Mouse (Mus musculus) left cerebral cortex, postnatal 36 days (tissue): ENCODE results near the gene Mc1r. TPM values are rescaled to one million over a fixed set of nuclear protein-coding genes. Genes with fewer than 3 reads are reported as not detected.

Source experiments
- DNase-seq, 2 experiments: peaks; one replicate each; pipeline ENCODE4 v3.0.0; 2021 to 2022; ENCODE audit warnings: low spot score in 2 of 2, mixed read lengths in 1 of 2
- intact Hi-C: fragments of 180-260 bp; cut with DNase I; formaldehyde crosslinking; loops from one replicate; pipeline ENCODE4 v1.15.1; 2025
- total RNA-seq, 2 experiments: library from RNA; stranded (reverse); gene quantifications; 2 replicates each; pipeline ENCODE4 v1.2.3; 2021

Mc1r gene
- under 1 TPM in 1 of 2 experiments, not detected in 1; 0.14 TPM for total RNA-seq

DNA sequence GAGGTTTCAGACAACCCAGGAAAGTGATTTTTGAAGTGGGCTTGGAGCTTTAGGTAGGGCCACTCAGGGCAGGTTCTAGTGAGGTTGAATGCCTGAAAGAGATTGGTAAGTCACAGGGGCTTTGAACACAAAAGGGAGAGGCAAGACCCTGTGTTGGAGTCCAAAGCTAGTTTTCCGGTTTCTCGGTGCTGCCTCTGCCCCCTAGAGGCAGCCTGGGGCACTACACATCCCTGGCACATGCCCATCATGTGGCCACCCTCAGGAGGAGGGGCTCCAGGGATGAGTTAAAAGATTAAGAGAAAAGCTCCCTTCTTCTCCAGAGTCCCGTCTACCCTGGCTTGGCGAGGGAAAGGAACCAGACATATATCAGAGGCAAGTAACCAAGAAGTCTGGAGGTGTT lies at the start of gene Mc1r:
Mc1r (plus strand) TSS at position 322 of the 400 bp plus-strand sequence.
- intact Hi-C loops: no loop called here
- peak in 1 of 2 experiments; percentile 65 for DNase-seq

DNA sequence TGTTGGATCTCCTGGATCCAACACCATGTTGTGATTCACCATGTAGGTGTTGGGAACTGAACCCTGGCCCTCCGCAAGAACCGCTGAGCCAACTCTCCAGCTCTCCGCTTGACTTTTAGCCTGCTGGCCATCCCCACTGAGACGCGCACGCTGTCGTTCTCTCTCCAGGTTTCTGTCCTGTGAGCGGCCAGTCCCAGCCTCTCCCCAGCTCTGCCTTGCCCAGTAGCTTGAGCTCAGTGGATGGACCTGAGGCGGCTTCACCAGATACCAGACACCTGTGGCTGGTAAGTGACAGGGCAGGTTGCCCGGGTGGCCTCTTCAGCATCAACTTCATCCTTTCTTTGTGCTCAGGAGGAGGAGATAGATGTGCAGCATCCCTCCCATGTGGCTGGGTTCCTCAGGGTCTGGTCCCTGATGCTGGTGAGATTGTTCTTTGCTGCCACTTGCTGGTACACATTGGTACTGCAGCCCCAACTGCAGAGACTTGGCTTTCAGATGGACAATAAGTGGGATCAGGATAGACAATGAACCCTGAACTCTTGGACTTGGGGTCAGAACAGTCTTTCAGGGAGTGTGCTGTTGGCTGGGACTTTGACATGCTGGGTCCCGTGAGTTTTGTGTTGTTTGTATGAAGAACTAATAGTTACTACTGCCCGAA lies 45.7 kb upstream of the Mc1r start:
- intact Hi-C loops: loop anchor here (2.0 kb wide), 1 partner anchor 40 kb away; no protein-coding TSS in a partner anchor
- DNase-seq: peak; percentile 74 to 85

DNA sequence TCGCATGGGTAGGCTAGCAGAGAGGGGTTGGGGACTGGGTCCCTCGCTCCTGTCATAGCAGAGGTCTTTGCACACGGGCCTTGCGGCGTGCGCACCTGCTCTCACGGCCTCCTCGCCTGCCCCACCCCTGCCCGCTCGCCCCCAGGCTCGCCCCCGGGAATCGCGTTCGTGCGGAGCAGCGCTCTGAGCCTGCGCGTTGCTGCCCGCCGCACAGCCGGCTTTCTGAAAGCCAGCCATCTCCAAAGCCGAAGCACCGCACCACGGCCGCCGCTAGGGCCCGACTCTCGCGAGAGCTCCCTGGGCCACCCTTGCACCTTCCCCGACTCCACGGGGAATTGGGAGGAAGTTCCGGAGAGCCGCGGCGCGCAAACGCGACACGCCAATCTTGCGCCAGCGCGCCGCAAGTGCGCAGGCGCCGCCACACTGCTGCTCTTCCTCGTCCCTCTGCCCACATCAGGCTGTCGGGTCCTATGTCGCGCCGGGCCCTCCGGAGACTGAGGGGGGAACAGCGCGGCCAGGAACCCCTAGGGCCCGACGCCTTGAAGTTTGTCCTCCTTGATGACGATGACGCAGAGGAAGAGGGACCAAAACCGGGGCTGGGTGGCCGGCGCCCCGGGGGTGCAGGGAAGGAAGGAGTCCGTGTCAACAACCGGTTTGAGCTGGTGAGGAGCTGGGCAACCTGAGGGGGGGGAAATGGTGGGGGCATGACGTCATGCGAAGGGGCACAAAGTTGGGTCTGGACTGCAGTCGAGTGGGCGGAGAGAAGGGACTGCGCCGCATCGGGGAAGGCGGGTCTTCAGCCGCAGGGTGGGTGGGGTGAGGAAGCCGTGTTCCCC lies 33.3 kb upstream of the Mc1r start, which contains the start of gene Tcf25:
Tcf25 (plus strand) TSS at position 351 of the 836 bp plus-strand sequence.
- intact Hi-C loops: no loop called here
- peak; percentile 97 to 98 for DNase-seq

DNA sequence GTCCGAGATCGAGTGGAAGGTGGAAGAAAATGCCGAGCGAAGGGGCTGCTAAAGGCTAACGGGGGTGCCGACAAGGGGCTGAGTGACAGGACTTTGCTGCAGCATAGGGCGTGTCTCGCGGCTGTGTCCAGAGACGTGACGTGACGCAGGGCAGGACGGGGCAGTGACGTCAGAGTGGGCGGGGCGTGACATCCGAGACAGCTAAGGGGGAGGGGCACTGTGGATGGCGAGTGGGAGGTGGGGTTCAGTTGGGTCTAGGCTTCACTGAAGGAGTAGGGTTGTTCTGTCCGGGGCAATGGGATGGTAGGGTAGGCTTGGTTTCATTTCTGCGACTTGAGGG lies 32.7 kb upstream of the Mc1r start:
- intact Hi-C loops: no loop called here
- DNase-seq: peak; percentile 92 to 93

DNA sequence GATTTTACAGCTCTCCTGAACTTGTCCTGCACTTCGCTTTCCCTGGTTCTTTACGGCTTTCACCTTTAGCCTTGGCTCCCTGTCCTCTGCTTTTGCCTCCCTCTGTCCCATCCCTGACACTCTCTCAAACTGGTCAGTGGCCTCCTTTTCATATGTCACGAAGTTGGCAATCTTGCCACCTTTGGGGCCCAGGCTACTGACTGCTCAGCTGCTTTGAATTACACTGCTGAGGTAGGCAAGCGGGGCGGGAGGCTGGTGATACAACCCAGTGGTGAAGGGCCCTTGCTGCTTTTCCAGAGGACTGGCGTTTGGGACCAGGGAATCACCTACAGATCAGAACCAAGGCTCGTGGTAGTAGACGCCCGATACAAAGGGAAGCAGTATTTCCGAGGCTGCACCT lies 31.2 kb upstream of the Mc1r start:
- intact Hi-C loops: no loop called here

DNA sequence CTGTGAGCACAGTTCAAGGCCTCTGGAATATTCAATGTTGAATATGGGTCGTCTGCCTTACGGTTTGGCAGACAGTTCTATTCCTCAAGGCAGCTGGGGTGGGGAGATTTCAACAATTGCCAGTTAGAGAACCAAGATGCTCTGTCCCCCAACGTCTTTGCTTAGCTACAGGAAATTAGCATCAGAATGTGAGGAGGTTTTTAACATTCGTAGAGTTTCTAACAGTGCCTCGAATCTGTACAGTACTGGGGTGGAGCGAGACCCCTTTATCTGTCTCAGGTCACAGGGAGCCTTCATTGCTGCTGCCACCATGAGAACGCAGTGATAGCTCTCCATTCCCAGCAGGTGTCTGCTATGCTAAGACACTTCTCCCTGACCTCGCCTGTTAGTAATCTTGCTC lies 30.8 kb upstream of the Mc1r start:
- no peak for DNase-seq
- intact Hi-C loops: no loop called here

More for the DNA sequence above, 31.2 kb upstream of the Mc1r start:
- DNase-seq: no peak

DNA sequence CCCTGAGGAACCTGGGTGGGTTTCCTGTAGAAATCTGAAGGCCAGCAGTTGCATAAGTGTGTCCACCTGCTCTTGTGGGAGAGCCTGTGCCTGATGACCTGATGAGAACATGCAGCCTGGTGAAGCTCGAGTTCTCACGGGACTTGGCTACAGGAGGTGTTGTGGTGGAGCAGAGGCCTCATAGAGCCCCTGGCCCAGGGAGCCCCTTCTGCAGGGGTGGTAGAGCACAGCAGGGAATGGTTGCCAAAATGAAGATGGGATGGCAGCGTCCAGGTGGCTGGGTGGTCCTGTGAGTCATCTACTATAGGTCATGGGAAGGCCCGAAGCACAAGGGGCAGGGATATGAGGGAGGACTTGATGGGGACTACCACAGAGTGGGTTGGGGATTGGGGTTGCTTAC lies 25.2 kb upstream of the Mc1r start:
- no peak for DNase-seq
- intact Hi-C loops: no loop called here

DNA sequence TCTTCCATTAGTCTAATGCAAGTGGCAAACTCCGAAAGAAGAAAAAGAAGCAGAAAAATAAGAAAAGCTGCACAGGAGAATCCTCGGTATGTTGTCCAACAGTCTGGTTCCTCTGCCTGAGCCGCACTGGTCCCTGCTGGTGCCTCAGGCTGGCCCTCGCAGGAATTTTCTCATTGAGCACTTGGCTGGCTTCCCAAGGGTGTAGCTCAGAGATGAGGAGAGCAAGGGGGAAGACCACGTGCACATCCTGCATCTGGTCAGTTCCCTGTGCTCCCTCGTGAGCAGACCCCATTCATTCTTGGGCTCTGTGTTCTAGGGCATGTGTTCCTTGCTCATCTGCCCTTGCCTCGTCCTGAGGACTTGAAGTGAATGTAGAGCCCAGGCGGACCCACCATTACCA lies 24.4 kb upstream of the Mc1r start:
- intact Hi-C loops: no loop called here
- no peak for DNase-seq

DNA sequence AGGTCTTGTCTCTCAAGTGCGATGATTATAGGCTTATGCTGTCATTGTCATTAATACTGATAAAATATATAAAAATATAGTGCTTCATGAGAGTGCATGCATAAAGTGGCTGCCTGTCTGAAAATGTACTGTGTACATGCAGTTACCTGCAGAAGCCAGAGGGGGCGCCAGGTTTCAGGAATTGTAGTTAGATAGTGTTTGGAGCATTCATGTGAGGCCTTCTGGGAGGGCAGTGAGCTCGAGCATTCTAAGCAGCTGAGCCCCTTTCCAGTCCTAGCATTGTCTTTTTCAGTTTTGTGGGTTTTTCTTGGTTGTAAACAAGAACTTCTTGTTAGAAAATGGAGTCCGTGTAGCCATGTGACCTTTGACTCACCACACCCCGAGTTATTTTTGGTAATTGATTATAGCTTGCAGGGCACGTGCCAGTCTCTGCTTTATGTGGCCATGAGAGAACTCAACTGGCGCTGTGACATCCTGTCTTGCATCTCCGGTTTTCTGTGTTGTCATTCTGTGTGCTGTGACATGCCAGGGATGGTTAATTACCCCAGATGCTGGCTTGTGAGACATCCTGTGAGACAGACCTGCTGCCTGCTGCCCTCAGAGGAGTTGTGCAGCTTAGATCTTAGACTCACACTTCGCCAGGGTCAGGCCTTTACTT lies 21.9 kb upstream of the Mc1r start:
- intact Hi-C loops: no loop called here
- no peak for DNase-seq

DNA sequence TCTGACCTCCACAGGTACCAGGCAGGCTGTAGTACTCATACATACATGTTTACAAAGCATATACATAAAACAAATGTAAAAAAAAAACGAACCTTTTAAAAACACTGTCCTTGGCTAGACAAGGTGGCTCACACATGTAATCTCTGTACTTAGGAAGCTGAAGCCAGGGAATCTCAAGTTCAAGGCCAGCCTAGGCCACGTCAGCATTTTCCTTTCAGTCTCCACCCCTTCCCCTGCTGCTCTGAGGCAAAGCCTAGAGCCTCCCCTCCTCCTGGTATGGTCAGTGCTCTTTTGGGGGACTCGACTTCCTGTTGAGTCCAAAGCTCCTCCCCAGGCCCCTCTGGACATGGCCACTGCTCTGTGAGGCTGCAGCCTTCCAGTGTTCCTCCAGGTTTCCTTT lies 19.9 kb upstream of the Mc1r start:
- DNase-seq: no peak
- intact Hi-C loops: no loop called here

DNA sequence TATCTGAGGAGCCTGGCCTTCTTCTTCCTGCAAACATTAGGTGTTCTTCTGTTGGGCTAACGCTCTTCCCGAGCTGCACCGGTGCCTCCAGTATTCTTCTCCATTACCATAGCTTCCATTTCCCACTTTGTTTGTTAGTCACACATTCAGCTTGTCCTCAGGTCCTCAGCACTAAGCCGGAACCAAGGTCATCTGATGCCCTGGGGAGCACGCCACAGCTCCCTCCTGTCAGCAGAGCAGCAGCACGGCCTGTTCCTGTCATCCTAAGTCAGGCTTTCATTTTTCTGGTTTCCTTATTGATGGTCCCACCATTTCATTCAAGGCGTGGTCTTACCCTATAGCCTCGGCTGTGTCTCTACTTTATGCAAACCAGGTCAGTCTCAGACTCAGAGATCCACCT lies 19.1 kb upstream of the Mc1r start:
- intact Hi-C loops: no loop called here
- DNase-seq: no peak

DNA sequence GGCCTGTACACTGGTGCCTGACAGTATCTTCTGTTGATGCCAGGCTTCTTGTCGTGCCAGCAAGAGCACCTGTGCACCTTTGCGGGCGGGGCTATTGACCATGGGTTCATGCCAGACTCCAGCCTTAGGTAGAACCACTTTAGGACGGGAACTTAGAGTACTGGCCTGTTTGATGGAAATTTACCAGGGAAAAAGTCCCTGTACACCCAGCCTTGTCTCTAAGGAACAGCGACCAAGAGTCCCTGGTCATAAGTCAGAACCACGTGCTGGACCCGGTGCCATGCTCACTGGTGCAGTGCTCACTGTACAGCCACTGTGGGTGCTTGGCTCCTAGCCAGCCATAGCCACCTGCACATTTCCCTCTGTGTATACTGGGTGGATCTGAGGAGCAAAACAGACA lies 17.9 kb upstream of the Mc1r start:
- intact Hi-C loops: no loop called here
- DNase-seq: no peak

DNA sequence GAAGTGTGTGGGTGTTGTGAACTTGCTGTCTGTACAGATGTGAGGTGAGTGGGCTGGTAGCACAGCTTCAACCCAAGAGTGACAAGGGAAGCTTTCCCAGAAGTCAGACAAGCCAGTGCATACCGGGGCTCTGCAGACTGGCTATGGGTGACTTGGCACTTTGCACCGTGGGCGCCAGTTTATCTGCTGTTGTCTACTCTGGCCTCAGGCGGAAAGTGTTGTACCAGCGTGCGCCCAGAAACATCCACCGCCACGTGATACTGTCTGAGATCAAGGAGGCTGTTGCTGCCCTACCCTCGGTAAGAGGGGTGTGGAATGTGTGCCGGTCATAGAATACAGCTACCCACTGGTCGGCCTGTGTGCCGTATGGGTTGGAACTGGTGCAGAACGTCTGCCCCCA lies 8.6 kb upstream of the Mc1r start:
- intact Hi-C loops: no loop called here
- no peak for DNase-seq

DNA sequence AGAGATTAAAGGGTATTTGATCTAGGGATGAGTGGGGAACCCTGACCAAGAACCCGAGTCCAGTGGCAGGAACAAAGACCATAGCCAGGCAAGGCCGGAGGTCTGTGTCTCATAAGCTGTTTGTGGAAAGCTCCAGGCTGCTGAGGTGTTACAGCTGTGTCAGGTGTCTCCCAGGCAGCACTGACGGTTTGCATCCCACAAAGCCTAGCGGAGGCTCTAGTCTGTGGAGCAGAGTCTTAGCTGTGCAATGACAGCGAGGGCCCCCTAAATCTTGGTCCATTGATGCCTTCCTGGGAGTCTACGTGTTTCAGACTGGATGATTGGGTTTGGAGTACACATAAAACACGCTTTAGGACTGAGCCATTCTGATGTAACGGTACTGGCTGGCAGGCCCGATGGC lies 5.0 kb upstream of the Mc1r start:
- DNase-seq: no peak
- intact Hi-C loops: no loop called here

DNA sequence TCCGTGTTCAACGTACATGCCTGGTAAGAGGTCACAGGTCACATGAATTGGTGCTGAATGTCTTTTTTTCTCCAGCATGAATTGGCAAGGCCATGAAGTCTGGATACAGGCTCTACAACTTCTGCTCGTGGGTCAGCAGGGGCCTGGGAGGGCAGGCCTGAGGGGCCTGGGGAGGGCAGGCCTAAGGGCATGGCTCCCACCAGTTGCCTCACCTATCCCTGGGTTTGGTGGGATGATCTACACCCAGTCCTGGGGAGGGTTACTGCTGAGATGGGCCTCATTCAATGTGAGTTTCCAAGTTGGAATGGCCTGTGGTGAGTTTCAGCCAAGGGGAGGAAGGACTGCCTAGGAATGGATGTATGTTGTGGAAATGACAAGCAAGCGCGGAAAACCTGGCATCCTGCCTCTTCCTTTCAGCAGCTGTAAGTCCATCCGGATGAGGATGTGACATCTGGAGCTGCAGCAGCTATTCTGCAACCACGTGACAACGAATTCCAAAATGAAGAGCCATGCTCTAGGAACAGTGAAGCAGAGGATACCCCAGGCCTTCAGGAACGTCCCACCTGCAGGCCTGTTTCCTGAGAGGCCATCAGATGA lies 4.1 kb upstream of the Mc1r start:
- intact Hi-C loops: no loop called here
- no peak for DNase-seq

DNA sequence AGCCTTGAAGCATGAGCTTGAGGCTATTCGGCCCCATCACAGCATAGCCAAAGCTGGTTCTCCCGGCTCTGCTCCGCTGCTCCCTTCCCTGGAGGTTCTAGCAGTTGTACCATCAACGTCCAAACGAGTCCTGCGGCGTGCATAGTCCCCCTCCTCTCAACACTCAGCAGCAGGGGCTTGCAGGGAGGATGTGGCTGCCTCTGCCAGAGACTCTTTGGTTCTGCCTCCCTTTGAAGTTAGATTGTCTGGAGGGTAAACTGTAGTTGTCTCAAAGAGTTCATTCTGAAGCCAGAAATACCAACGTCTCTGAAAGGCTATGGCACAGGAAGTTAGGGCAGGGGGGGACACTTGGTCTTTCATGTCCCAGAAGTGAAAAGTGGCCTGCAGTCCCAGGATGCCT lies 2.4 kb upstream of the Mc1r start:
- DNase-seq: no peak
- intact Hi-C loops: no loop called here

DNA sequence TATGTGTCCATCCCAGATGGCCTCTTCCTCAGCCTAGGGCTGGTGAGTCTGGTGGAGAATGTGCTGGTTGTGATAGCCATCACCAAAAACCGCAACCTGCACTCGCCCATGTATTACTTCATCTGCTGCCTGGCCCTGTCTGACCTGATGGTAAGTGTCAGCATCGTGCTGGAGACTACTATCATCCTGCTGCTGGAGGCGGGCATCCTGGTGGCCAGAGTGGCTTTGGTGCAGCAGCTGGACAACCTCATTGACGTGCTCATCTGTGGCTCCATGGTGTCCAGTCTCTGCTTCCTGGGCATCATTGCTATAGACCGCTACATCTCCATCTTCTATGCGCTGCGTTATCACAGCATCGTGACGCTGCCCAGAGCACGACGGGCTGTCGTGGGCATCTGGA lies 705 bp downstream of the Mc1r start:
- no peak for DNase-seq
- intact Hi-C loops: no loop called here

DNA sequence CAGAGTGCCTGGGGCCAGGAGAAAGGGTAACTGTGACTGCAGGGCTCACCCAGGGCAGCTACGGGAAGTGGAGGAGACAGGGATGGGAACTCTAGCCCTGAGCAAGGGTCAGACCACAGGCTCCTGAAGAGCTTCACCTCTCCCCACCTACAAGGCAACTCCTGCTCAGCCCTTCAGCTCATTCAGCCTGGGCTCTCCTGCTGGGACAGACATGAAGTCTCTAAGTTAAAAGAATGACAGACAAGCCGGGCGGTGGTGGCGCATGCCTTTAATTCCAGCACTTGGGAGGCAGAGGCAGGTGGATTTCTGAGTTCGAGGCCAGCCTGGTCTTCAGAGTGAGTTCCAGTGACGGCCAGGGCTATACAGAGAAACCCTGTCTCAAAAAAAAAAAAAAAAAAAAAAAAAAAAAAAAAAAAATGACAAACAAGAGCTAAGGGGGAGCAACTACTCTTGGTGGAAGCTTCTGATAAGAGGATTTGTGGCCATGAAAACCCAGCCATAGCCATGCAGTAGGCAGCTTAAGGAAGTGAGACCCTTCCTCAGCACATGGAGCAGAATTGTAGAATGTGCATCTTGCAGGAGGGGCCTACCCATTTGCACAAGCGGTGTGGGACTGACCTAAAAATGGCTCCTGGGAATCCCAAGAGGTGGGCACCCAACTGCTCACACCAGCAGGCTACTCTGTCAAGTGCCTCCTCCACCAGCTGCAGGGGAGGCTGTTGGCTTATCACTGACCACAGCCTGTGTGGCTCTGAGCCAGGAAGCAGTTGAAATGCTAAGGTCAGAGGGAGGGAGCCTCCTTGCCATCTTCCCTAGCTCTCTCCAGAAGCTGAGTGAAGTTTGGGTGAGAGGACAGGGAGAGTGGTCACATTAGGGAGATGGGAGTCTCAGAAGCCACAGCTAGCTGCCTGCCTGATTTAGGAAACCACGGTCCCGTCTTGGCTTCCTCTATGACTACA lies 2.0 kb downstream of the Mc1r start:
- intact Hi-C loops: no loop called here
- no peak for DNase-seq

DNA sequence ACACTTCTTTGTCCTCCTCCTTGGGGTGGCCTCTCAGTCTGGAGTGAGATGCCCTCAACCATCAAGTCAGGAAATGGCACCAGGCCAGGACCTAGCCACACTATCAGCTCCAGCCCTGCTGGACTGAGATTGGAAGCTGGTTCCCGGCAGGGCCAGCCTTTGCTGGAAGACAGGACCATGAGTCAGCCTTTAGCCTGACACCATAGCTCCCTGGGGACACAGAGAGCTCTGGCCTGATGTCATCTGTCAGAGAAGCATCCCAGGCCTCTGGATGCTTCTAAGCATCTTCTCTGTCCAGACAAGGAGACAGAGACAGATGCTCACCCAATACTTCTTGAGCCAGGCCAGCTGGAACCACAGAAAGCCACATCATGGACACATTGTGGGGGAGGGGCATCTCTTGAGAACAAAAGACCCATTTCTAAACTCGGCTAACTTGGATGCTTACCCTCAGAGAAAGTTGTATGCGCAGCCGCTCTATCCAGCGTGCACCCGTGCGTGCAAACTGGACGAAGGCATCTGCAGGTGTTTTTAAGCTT lies 3.2 kb downstream of the Mc1r start:
- intact Hi-C loops: no loop called here
- DNase-seq: no peak
